Comparison of ENCODE assay signal across 28 mouse cellular contexts in the genomic region with DNA sequence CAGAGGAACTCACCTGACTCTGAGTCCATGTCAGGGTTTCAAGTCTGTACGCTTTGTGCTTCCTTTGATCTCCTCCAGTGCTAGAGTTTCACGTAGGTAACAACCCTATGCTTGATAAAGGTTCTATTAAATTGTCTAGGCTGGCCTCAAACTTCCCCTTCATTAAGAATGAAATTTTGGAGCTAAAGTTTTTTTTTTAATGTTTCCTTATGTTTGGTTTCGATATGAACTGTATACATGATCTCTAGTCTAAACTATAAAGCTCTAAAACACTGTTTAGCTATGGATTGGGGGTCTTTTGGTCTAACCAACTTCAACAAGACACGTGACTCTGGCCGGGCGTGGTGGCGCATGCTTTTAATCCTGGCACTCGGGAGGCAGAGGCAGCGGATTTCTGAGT. TPM values are rescaled to one million over a fixed set of nuclear protein-coding genes. Genes with fewer than 3 reads are reported as not detected.
DNase-seq lines count a peak whose midpoint lies in the region; ATAC-seq and TF ChIP-seq lines count a peak whose summit lies in the region.
"Had no signal": no experiment of that assay in that cellular context is flagged by ENCODE, and none has a peak within 500 bp of the region (broad histone marks: within the 10 kb centered on the region; RNA-seq: fewer than 3 reads in every experiment).

Gene Xcr1 (minus strand): TSS at position 101 of the 400 bp plus-strand sequence.

- DNase-seq in liver, postnatal 0 days: peak; percentile 4
- DNase-seq in liver, embryonic 11.5 days (ENCODE audit: low spot score): no peak
- no peak for DNase-seq in frontal cortex, postnatal 14 days (ENCODE audit: low spot score in 2 of 2)
- no peak for DNase-seq in kidney, postnatal 25 days
- DNase-seq: adrenal gland, adult 8-10 months; adrenal gland, postnatal 25 days; cerebellum, adult 11-12 months; cerebellum, adult 8-10 months; cerebellum, postnatal 10 days; gastrocnemius, adult 2 months; gastrocnemius, postnatal 14 days; heart, adult 18-20 months; heart, postnatal 14 days; heart, postnatal 4 days had no signal

- no peak for TF ChIP-seq CTCF in liver, postnatal 0 days (IDR thresholded peaks at IDR 0.05; ENCODE audit: low read depth)
- TF ChIP-seq CTCF in bone marrow, adult 2 months (IDR thresholded peaks at IDR 0.05; ENCODE audit: control insufficient read depth, insufficient read depth, low read length): no peak

- peak within 1 kb of the TSS; percentile 71; the same call in 1 of the 2 replicates for H3K27ac ChIP-seq in liver, postnatal 0 days (ENCODE audit: low read depth)
- no peak within 1 kb of the TSS for H3K27ac ChIP-seq in liver, embryonic 11.5 days (ENCODE audit: low read depth, low read length)
- peak within 1 kb of the TSS; percentile 29; the same call in 1 of the 2 replicates for H3K27ac ChIP-seq in bone marrow, adult 2 months (ENCODE audit: control insufficient read depth, insufficient read depth, low read depth, low read length, poor library complexity)
- H3K27ac ChIP-seq in brown adipose tissue, adult 24 weeks (replicated peaks; ENCODE audit: low read depth, low read length): peak within 1 kb of the TSS; percentile 24; the same call in 1 of the 2 replicates
- H3K27ac ChIP-seq: forebrain, embryonic 10.5 days; forebrain, embryonic 13.5 days; gastrocnemius, adult 2 months; heart, embryonic 10.5 days; heart, embryonic 13.5 days; hindbrain, embryonic 14.5 days; hindbrain, postnatal 0 days had no signal

- H3K4me2 ChIP-seq in liver, postnatal 0 days (ENCODE audit: low read depth, low read length): no peak within 1 kb of the TSS
- H3K4me2 ChIP-seq in liver, embryonic 11.5 days: no peak within 1 kb of the TSS
- H3K4me2 ChIP-seq: forebrain, embryonic 13.5 days; heart, embryonic 13.5 days; hindbrain, embryonic 14.5 days had no signal

- no peak for TF ChIP-seq EP300 in liver, postnatal 0 days (IDR thresholded peaks at IDR 0.05; ENCODE audit: low read depth)

- no peak within 1 kb of the TSS for H3K9ac ChIP-seq in liver, postnatal 0 days (replicated peaks)
- no peak within 1 kb of the TSS for H3K9ac ChIP-seq in liver, embryonic 11.5 days (ENCODE audit: low read depth, low read length)
- H3K9ac ChIP-seq: forebrain, embryonic 13.5 days; heart, embryonic 13.5 days; hindbrain, embryonic 14.5 days had no signal

- no peaks in the 10 kb centered on the region for H3K36me3 ChIP-seq in liver, postnatal 0 days (replicated peaks; ENCODE audit: insufficient read depth, low read length)
- H3K36me3 ChIP-seq in liver, embryonic 11.5 days (ENCODE audit: control insufficient read depth, insufficient read depth, low read length): no peaks in the 10 kb centered on the region
- H3K36me3 ChIP-seq: forebrain, embryonic 10.5 days; heart, embryonic 10.5 days; heart, embryonic 13.5 days had no signal

- no peak for ATAC-seq in liver, postnatal 0 days
- ATAC-seq in liver, embryonic 11.5 days (replicated peaks; ENCODE audit: low FRiP score): no peak
- ATAC-seq: activated CD4-positive, CD25-positive, alpha-beta regulatory T cell, adult 4 months; CD4-positive, CD25-positive, alpha-beta regulatory T cell, adult 4 months; forebrain, embryonic 13.5 days; forebrain, embryonic 16.5 days; hindbrain, postnatal 0 days; inflammation-experienced regulatory T-cells, adult 6 months; intestine, embryonic 16.5 days had no signal

- no peaks in the 10 kb centered on the region for H3K4me1 ChIP-seq in liver, postnatal 0 days (ENCODE audit: insufficient read depth)
- no peaks in the 10 kb centered on the region for H3K4me1 ChIP-seq in liver, embryonic 11.5 days (replicated peaks; ENCODE audit: control insufficient read depth, insufficient read depth, low read length)
- H3K4me1 ChIP-seq in bone marrow, adult 2 months (ENCODE audit: control insufficient read depth, insufficient read depth, low read length): no peaks in the 10 kb centered on the region; the same call in 1 of the 2 replicates
- no peaks in the 10 kb centered on the region for H3K4me1 ChIP-seq in brown adipose tissue, adult 24 weeks (ENCODE audit: control insufficient read depth, insufficient read depth, insufficient read length, low read length)
- H3K4me1 ChIP-seq: forebrain, embryonic 10.5 days; forebrain, embryonic 13.5 days; heart, embryonic 10.5 days; heart, embryonic 13.5 days had no signal

- no peaks in the 10 kb centered on the region for H3K9me3 ChIP-seq in liver, postnatal 0 days (ENCODE audit: low read length)
- H3K9me3 ChIP-seq in liver, embryonic 11.5 days (ENCODE audit: control insufficient read depth, low read length): no peaks in the 10 kb centered on the region
- H3K9me3 ChIP-seq: forebrain, embryonic 10.5 days; forebrain, embryonic 13.5 days; heart, embryonic 10.5 days; heart, embryonic 13.5 days had no signal

- TF ChIP-seq POLR2A in bone marrow, adult 2 months (IDR thresholded peaks at IDR 0.05; ENCODE audit: borderline replicate concordance, control insufficient read depth, low read depth, low read length): no peak

- WGBS in liver, postnatal 0 days (ENCODE audit: insufficient replicate concordance): 79% methylated on average over 9 of the region's 9 CpGs
- 83% methylated on average over 9 of the region's 9 CpGs for WGBS in liver, embryonic 11.5 days
- WGBS in bone marrow, adult 2 months: 88% methylated on average over 9 of the region's 9 CpGs

- no peak within 1 kb of the TSS for H3K4me3 ChIP-seq in liver, postnatal 0 days (ENCODE audit: low read depth, low read length)
- no peak within 1 kb of the TSS for H3K4me3 ChIP-seq in liver, embryonic 11.5 days (ENCODE audit: low read depth, low read length)
- H3K4me3 ChIP-seq in bone marrow, adult 2 months (replicated peaks; ENCODE audit: control insufficient read depth, low read depth, low read length): no peak within 1 kb of the TSS
- H3K4me3 ChIP-seq in brown adipose tissue, adult 24 weeks (ENCODE audit: insufficient read depth, low read depth, low read length): no peak within 1 kb of the TSS
- H3K4me3 ChIP-seq: forebrain, embryonic 10.5 days; forebrain, embryonic 13.5 days; gastrocnemius, adult 2 months; heart, embryonic 10.5 days; heart, embryonic 13.5 days had no signal

- H3K27me3 ChIP-seq in liver, postnatal 0 days (ENCODE audit: insufficient read depth, low read length): no peaks in the 10 kb centered on the region
- H3K27me3 ChIP-seq in liver, embryonic 11.5 days (replicated peaks; ENCODE audit: control insufficient read depth, insufficient read depth, low read length): no peaks in the 10 kb centered on the region
- H3K27me3 ChIP-seq: forebrain, embryonic 13.5 days; heart, embryonic 13.5 days had no signal

RNA-seq across cellular contexts. Expression of gene Xcr1, which starts in this region (rescaled TPM):
- polyA plus RNA-seq in liver, postnatal 0 days (2015; fragmentation: Nextera tagmentation; extraction: Ambion mirVana): 0.11 TPM in 2 replicates
- not detected in 2 replicates for polyA plus RNA-seq in liver, embryonic 11.5 days (2014; fragmentation: Nextera tagmentation; extraction: Ambion mirVana)
- polyA plus RNA-seq in bone marrow, adult 2 months (2011; ENCODE audit: insufficient read depth, insufficient read length, low replicate concordance, missing spikeins): not detected in 2 replicates
- polyA plus RNA-seq in brown adipose tissue, adult 24 weeks (2012; ENCODE audit: insufficient read depth, insufficient read length, missing spikeins): 0.33 TPM in 1 of 2 replicates, not detected in the other
- polyA plus RNA-seq: embryonic facial prominence, embryonic 11.5 days; heart, embryonic 10.5 days; heart, embryonic 13.5 days had no signal

Comparison
In these comparisons a context has a peak if more than half of its experiments do, and no peak if none do; other contexts are left out.
1. Peak in DNase-seq and H3K27ac ChIP-seq in liver, postnatal 0 days; RNA of the gene not detected or under 1 TPM.